Mouse (Mus musculus) adrenal gland, postnatal 25 days (tissue): ENCODE results near the gene Tinag. TPM values are rescaled to one million over a fixed set of nuclear protein-coding genes. Genes with fewer than 3 reads are reported as not detected.
"Not testable (repeated sequence)": the region's sequence is repeated elsewhere in the genome, so short reads cannot be mapped to it uniquely, and the experiment has no call there.

Experiments used
- DNase-seq: peaks from one replicate; pipeline ENCODE4 v3.0.0; 2021; ENCODE audit warnings: mixed read lengths
- long read RNA-seq: library from polyadenylated mRNA; stranded (forward); transcript quantifications from one replicate; pipeline ENCODE4 v2.0.0, GENCODE M21; 2021
- total RNA-seq: library from RNA; stranded (reverse); gene quantifications from 2 replicates; pipeline ENCODE4 v1.2.3, GENCODE M21; 2021

Gene Tinag
- 0.30 TPM in 1 of 2 replicates, not detected in the other for total RNA-seq
- long read RNA-seq: 0 reads

- DNase-seq: no peak
Measured at GRCm38 (mm10) chr9:77045585-77045984, at the start of gene Tinag. Gene Tinag, minus strand, starts transcription at chr9:77045794.

GRCm38 (mm10) chr9:77083221-77083620 is 37.6 kb upstream of the Tinag start:
- DNase-seq: not testable (repeated sequence)

GRCm38 (mm10) chr9:77071676-77072075 is 26.1 kb upstream of the Tinag start:
- no peak for DNase-seq

- DNase-seq: no peak
Measured at GRCm38 (mm10) chr9:77056611-77057010, 11.0 kb upstream of the Tinag start.

- DNase-seq: no peak
Measured at GRCm38 (mm10) chr9:77054426-77055193, 9.0 kb upstream of the Tinag start.

- no peak for DNase-seq
Measured at GRCm38 (mm10) chr9:77051406-77051805, 5.8 kb upstream of the Tinag start.

GRCm38 (mm10) chr9:77049669-77050068 is 4.1 kb upstream of the Tinag start:
- no peak for DNase-seq

- no peak for DNase-seq
Measured at GRCm38 (mm10) chr9:77046067-77046715, 597 bp upstream of the Tinag start.

- no peak for DNase-seq
Measured at GRCm38 (mm10) chr9:77035361-77035760, 10.2 kb downstream of the Tinag start.

- DNase-seq: no peak
Measured at GRCm38 (mm10) chr9:77032430-77033154, 13.0 kb downstream of the Tinag start.

- no peak for DNase-seq
Measured at GRCm38 (mm10) chr9:77025271-77025670, 20.3 kb downstream of the Tinag start.

GRCm38 (mm10) chr9:77018935-77019334 is 26.7 kb downstream of the Tinag start:
- DNase-seq: no peak

- peak; percentile 24 for DNase-seq
Measured at GRCm38 (mm10) chr9:76996021-76996420, 49.6 kb downstream of the Tinag start.

GRCm38 (mm10) chr9:76989946-76990345 is 55.6 kb downstream of the Tinag start:
- peak; percentile 8 for DNase-seq

- DNase-seq: no peak
Measured at GRCm38 (mm10) chr9:76934813-76935212, 110.8 kb downstream of the Tinag start.

GRCm38 (mm10) chr9:76915093-76915661 is 130.4 kb downstream of the Tinag start:
- no peak for DNase-seq
